Mouse (Mus musculus): ENCODE data around the gene Them7. TPM values are rescaled to one million over a fixed set of nuclear protein-coding genes. Genes with fewer than 3 reads are reported as not detected.

Them7 gene
- total and polyA plus RNA-seq, 2 experiments from 2014 or later = 0.59 TPM; not detected in 1

DNA sequence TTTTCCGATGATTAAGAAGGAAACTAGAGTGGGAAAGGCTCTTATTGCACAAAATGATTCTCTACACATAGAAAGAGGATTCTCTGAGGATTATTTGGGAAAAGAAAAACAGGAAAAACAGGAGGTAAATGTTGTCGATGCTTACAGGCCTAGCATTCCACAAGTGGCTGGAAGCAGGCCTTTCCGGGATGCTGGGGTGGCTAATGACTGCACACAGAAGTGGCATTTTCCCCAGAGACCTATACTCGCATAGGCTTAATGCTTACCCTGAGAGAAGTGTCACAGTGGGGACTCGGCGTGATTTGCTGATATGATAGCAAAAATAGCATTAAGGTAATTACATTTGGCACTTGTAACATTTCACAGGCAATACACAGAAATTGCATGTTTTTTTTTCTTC, 124.8 kb downstream of the Them7 start:
- DNase-seq (ENCODE audit: low spot score) = no peak
- H3K36me3 ChIP-seq (replicated peaks; ENCODE audit: control insufficient read depth, insufficient read depth, low read length) = no peaks in the 10 kb centered on the region
- no peak overlapping the region for H3K9ac ChIP-seq (replicated peaks; ENCODE audit: low read depth, low read length)

DNA sequence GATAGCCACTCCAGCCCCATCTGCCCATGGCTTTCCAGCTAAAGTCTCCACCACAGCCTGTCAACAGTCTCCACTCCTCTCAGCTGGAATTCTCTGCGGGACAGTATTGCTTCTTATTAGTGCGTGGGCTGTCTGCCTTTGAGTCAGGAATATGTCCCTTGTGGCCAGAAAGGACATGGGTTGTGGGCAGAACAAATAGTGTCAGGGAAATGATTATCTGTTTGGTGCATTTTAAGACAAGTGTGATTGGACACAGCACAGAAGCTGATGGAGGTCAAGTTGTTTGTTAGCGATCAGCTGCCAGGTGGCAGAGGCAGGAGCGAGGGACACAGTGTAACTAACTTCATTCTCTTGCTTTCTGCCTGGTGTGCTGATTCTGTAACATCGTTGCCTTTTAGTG, 132.7 kb downstream of the Them7 start:
- ATAC-seq (ENCODE audit: insufficient read depth, low read depth) (no peak), DNase-seq (ENCODE audit: low spot score) (no peak)
- Histone ChIP-seq H3K4me2 (ENCODE audit: low read depth, low read length) (no peak overlapping the region), H3K27ac (ENCODE audit: low read depth) (no peak overlapping the region), H3K9ac (replicated peaks; ENCODE audit: low read depth, low read length) (no peak overlapping the region), H3K9me3 (replicated peaks; ENCODE audit: control insufficient read depth, low read length) (no peaks in the 10 kb centered on the region), H3K36me3 (replicated peaks; ENCODE audit: control insufficient read depth, insufficient read depth, low read length) (no peaks in the 10 kb centered on the region), H3K27me3 (ENCODE audit: control insufficient read depth, insufficient read depth, low read length) (no peaks in the 10 kb centered on the region), H3K4me1 (ENCODE audit: control insufficient read depth, insufficient read depth) (no peaks in the 10 kb centered on the region), H3K4me3 (ENCODE audit: low read depth, low read length) (no peak overlapping the region)
- TF ChIP-seq EP300 (IDR thresholded peaks at IDR 0.05; ENCODE audit: low read depth) (no peak), CTCF (IDR thresholded peaks at IDR 0.05; ENCODE audit: low read depth) (no peak)
- WGBS = 35% methylated on average over 5 of the region's 5 CpGs

More for the DNA sequence above, 124.8 kb downstream of the Them7 start:
- H3K27me3 ChIP-seq (ENCODE audit: control insufficient read depth, insufficient read depth, low read length) = no peaks in the 10 kb centered on the region
- WGBS = 77% methylated on average over 6 of the region's 6 CpGs
- no peak overlapping the region for H3K4me2 ChIP-seq (ENCODE audit: low read depth, low read length)
- no peak for ATAC-seq (ENCODE audit: insufficient read depth, low read depth)
- no peaks in the 10 kb centered on the region for H3K4me1 ChIP-seq (ENCODE audit: control insufficient read depth, insufficient read depth)
- H3K4me3 ChIP-seq (ENCODE audit: low read depth, low read length) = no peak overlapping the region
- H3K9me3 ChIP-seq (replicated peaks; ENCODE audit: control insufficient read depth, low read length) = no peaks in the 10 kb centered on the region
- no peak for TF ChIP-seq CTCF (IDR thresholded peaks at IDR 0.05; ENCODE audit: low read depth)
- TF ChIP-seq EP300 (IDR thresholded peaks at IDR 0.05; ENCODE audit: low read depth) = no peak
- H3K27ac ChIP-seq (ENCODE audit: low read depth) = no peak overlapping the region

GRCm38 (mm10) chr2:105358040-105358439, 133.9 kb downstream of the Them7 start:
- no peak overlapping the region for H3K9ac ChIP-seq (replicated peaks; ENCODE audit: low read depth, low read length)
- H3K27ac ChIP-seq (ENCODE audit: low read depth) = no peak overlapping the region
- no peak overlapping the region for H3K4me3 ChIP-seq (ENCODE audit: low read depth, low read length)
- H3K4me2 ChIP-seq (ENCODE audit: low read depth, low read length) = no peak overlapping the region
- TF ChIP-seq EP300 (IDR thresholded peaks at IDR 0.05; ENCODE audit: low read depth) = no peak
- no peak for TF ChIP-seq CTCF (IDR thresholded peaks at IDR 0.05; ENCODE audit: low read depth)
- H3K27me3 ChIP-seq (ENCODE audit: control insufficient read depth, insufficient read depth, low read length) = no peaks in the 10 kb centered on the region
- WGBS = 95% methylated on average over 3 of the region's 3 CpGs
- no peaks in the 10 kb centered on the region for H3K36me3 ChIP-seq (replicated peaks; ENCODE audit: control insufficient read depth, insufficient read depth, low read length)
- DNase-seq (ENCODE audit: low spot score) (no peak), ATAC-seq (ENCODE audit: insufficient read depth, low read depth) (no peak)
- H3K9me3 ChIP-seq (replicated peaks; ENCODE audit: control insufficient read depth, low read length) = no peaks in the 10 kb centered on the region
- H3K4me1 ChIP-seq (ENCODE audit: control insufficient read depth, insufficient read depth) = no peaks in the 10 kb centered on the region

DNA sequence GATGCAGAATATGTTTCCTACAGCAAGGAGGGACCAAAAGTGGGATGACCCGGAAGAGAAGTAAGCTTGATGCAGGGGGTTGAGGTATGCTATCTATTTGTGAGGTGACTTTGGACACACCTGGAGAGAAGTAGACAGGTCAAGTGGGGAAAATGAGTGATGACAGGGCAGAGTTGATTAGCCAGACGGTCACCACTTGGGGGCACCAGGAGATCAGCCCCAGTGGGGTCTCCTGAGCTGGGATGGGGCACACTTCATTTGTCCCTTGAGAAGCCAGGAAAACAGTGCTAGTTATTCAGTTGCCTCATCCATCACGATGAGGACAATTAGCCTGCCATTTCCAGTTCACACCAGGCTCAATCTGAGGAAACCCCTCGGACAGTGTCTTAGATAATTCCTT, 143.5 kb downstream of the Them7 start:
- H3K9ac ChIP-seq (replicated peaks; ENCODE audit: low read depth, low read length) = no peak overlapping the region
- 28% methylated on average over 4 of the region's 4 CpGs for WGBS
- TF ChIP-seq EP300 (IDR thresholded peaks at IDR 0.05; ENCODE audit: low read depth) (no peak), CTCF (IDR thresholded peaks at IDR 0.05; ENCODE audit: low read depth) (peak; percentile 29)
- H3K36me3 ChIP-seq (replicated peaks; ENCODE audit: control insufficient read depth, insufficient read depth, low read length) = no peaks in the 10 kb centered on the region
- no peak overlapping the region for H3K27ac ChIP-seq (ENCODE audit: low read depth)
- H3K9me3 ChIP-seq (replicated peaks; ENCODE audit: control insufficient read depth, low read length) = no peaks in the 10 kb centered on the region
- H3K4me1 ChIP-seq (ENCODE audit: control insufficient read depth, insufficient read depth) = no peaks in the 10 kb centered on the region
- no peak for DNase-seq (ENCODE audit: low spot score)
- ATAC-seq (ENCODE audit: insufficient read depth, low read depth) = no peak
- H3K27me3 ChIP-seq (ENCODE audit: control insufficient read depth, insufficient read depth, low read length) = peaks cover 4% of the 10 kb centered on the region
- H3K4me2 ChIP-seq (ENCODE audit: low read depth, low read length) = no peak overlapping the region
- no peak overlapping the region for H3K4me3 ChIP-seq (ENCODE audit: low read depth, low read length)

GRCm38 (mm10) chr2:105370240-105370639, 146.1 kb downstream of the Them7 start:
- Histone ChIP-seq H3K4me2 (ENCODE audit: low read depth, low read length) (peak overlapping the region; percentile 48), H3K4me1 (ENCODE audit: control insufficient read depth, insufficient read depth) (no peaks in the 10 kb centered on the region), H3K4me3 (ENCODE audit: low read depth, low read length) (0 out of 2 replicates have a peak overlapping the region, but pooled peaks have one; percentile 10), H3K27ac (ENCODE audit: low read depth) (no peak overlapping the region), H3K27me3 (ENCODE audit: control insufficient read depth, insufficient read depth, low read length) (peaks cover 4% of the 10 kb centered on the region), H3K9me3 (replicated peaks; ENCODE audit: control insufficient read depth, low read length) (no peaks in the 10 kb centered on the region), H3K9ac (replicated peaks; ENCODE audit: low read depth, low read length) (no peak overlapping the region), H3K36me3 (replicated peaks; ENCODE audit: control insufficient read depth, insufficient read depth, low read length) (no peaks in the 10 kb centered on the region)
- TF ChIP-seq CTCF (IDR thresholded peaks at IDR 0.05; ENCODE audit: low read depth) = no peak
- no peak for TF ChIP-seq EP300 (IDR thresholded peaks at IDR 0.05; ENCODE audit: low read depth)
- DNase-seq (ENCODE audit: low spot score) = no peak
- no peak for ATAC-seq (ENCODE audit: insufficient read depth, low read depth)
- WGBS = 26% methylated on average over 10 of the region's 10 CpGs

DNA sequence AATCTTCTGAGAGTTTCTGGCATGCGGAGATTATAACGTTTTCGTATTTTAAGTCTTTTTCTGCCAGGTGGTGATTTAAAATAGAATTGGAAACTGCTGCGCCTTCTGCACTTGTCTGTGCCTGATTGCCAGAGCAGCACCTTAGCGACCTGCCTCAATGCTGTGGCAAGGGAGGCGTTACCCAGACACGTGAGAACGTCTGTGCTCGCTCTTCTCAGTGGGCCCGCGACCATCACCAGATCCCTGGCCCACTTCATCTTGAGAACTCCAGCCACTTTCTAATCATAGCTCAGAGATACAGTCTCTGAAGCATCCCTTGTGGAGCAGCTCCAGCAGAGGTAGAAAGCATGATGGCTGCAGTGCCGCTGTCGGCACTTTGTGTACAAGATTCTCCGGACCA, 146.6 kb downstream of the Them7 start:
- ATAC-seq (ENCODE audit: insufficient read depth, low read depth) (no peak), DNase-seq (ENCODE audit: low spot score) (no peak)
- H3K9me3 ChIP-seq (replicated peaks; ENCODE audit: control insufficient read depth, low read length) = no peaks in the 10 kb centered on the region
- 22% methylated on average over 14 of the region's 14 CpGs for WGBS
- peaks cover 4% of the 10 kb centered on the region for H3K27me3 ChIP-seq (ENCODE audit: control insufficient read depth, insufficient read depth, low read length)
- no peaks in the 10 kb centered on the region for H3K36me3 ChIP-seq (replicated peaks; ENCODE audit: control insufficient read depth, insufficient read depth, low read length)
- H3K9ac ChIP-seq (replicated peaks; ENCODE audit: low read depth, low read length) = no peak overlapping the region
- peak overlapping the region; percentile 48 for H3K4me2 ChIP-seq (ENCODE audit: low read depth, low read length)
- 0 out of 2 replicates have a peak overlapping the region, but pooled peaks have one; percentile 10 for H3K4me3 ChIP-seq (ENCODE audit: low read depth, low read length)
- TF ChIP-seq CTCF (IDR thresholded peaks at IDR 0.05; ENCODE audit: low read depth) (no peak), EP300 (IDR thresholded peaks at IDR 0.05; ENCODE audit: low read depth) (no peak)
- H3K27ac ChIP-seq (ENCODE audit: low read depth) = no peak overlapping the region
- no peaks in the 10 kb centered on the region for H3K4me1 ChIP-seq (ENCODE audit: control insufficient read depth, insufficient read depth)

Data from heart, postnatal 0 days (tissue).